Mouse (Mus musculus): Measurements from ENCODE around the gene Pfdn6. TPM values are rescaled to one million over a fixed set of nuclear protein-coding genes. Genes with fewer than 3 reads are reported as not detected.
"Not testable (repeated sequence)": the region's sequence is repeated elsewhere in the genome, so short reads cannot be mapped to it uniquely, and the experiment has no call there.

Gene Pfdn6
- polyA plus RNA-seq, 1 experiment from 2014 or later, result 171 TPM

GRCm38 (mm10) chr17:33892429-33892828 is 47.7 kb downstream of the Pfdn6 start:
- WGBS, result 23% methylated on average over 7 of the region's 7 CpGs
- no peak overlapping the region for H3K4me3 ChIP-seq
- H3K4me2 ChIP-seq (replicated peaks), result no peak overlapping the region
- no peak overlapping the region for H3K9ac ChIP-seq
- H3K27ac ChIP-seq, result no peak overlapping the region
- H3K4me1 ChIP-seq, result peaks cover 22% of the 10 kb centered on the region
- no peaks in the 10 kb centered on the region for H3K27me3 ChIP-seq
- no peaks in the 10 kb centered on the region for H3K9me3 ChIP-seq
- no peaks in the 10 kb centered on the region for H3K36me3 ChIP-seq
- no peak for ATAC-seq (ENCODE audit: low FRiP score, low read depth)

- H3K4me1 ChIP-seq, result peaks cover 22% of the 10 kb centered on the region
- H3K27ac ChIP-seq; H3K4me3 ChIP-seq; H3K9ac ChIP-seq; ATAC-seq (ENCODE audit: low FRiP score, low read depth); H3K27me3 ChIP-seq; H3K4me2 ChIP-seq (replicated peaks); H3K9me3 ChIP-seq; H3K36me3 ChIP-seq: not testable (repeated sequence)
- 68% methylated on average over 6 of the region's 6 CpGs for WGBS
Measured at GRCm38 (mm10) chr17:33891892-33892291, 48.3 kb downstream of the Pfdn6 start.

- Histone ChIP-seq H3K27me3 (no peaks in the 10 kb centered on the region), H3K4me1 (peaks cover 22% of the 10 kb centered on the region), H3K9ac (no peak overlapping the region), H3K27ac (no peak overlapping the region), H3K9me3 (no peaks in the 10 kb centered on the region), H3K36me3 (peaks cover 4% of the 10 kb centered on the region), H3K4me2 (replicated peaks) (no peak overlapping the region), H3K4me3 (no peak overlapping the region)
- 66% methylated on average over 2 of the region's 2 CpGs for WGBS
- no peak for ATAC-seq (ENCODE audit: low FRiP score, low read depth)
Measured at GRCm38 (mm10) chr17:33891357-33891756, 48.8 kb downstream of the Pfdn6 start.

- Histone ChIP-seq H3K9me3 (no peaks in the 10 kb centered on the region), H3K36me3 (peaks cover 12% of the 10 kb centered on the region), H3K4me2 (replicated peaks) (peak within 1 kb of the TSS; percentile 72), H3K4me1 (peaks cover 22% of the 10 kb centered on the region), H3K9ac (peak within 1 kb of the TSS; percentile 77), H3K27ac (no peak within 1 kb of the TSS), H3K27me3 (no peaks in the 10 kb centered on the region), H3K4me3 (peak within 1 kb of the TSS; percentile 64)
- ATAC-seq (ENCODE audit: low FRiP score, low read depth), result peak; percentile 100
- under 1% methylated on average over 49 of the region's 49 CpGs for WGBS
Measured at GRCm38 (mm10) chr17:33890533-33891059, 49.5 kb downstream of the Pfdn6 start, which contains the start of gene Kifc1. Gene Kifc1, minus strand, starts transcription at chr17:33890661.

GRCm38 (mm10) chr17:33889941-33890532 is 50.1 kb downstream of the Pfdn6 start:
- H3K27me3 ChIP-seq, H3K27ac ChIP-seq, H3K9me3 ChIP-seq: not testable (repeated sequence)
- under 1% methylated on average over 40 of the region's 44 CpGs for WGBS
- Histone ChIP-seq H3K4me2 (replicated peaks) (peak overlapping the region; percentile 72), H3K4me3 (peak overlapping the region; percentile 64), H3K36me3 (peaks cover 15% of the 10 kb centered on the region), H3K9ac (peak overlapping the region; percentile 77), H3K4me1 (peaks cover 22% of the 10 kb centered on the region)
- ATAC-seq (ENCODE audit: low FRiP score, low read depth), result peak; percentile 13

Other genes starting within 250 kb of the Pfdn6 start
- 49.3 and 50.9 TPM in 2 replicates for gene March2, start 221.7 kb downstream of the Pfdn6 start, polyA plus RNA-seq (2015; fragmentation: Nextera tagmentation; extraction: Ambion mirVana)
- 325 and 332 TPM in 2 replicates for gene Rab11b, start 179.8 kb downstream of the Pfdn6 start, polyA plus RNA-seq (2015; fragmentation: Nextera tagmentation; extraction: Ambion mirVana)
- gene Angptl4, start 158.5 kb downstream of the Pfdn6 start, polyA plus RNA-seq (2015; fragmentation: Nextera tagmentation; extraction: Ambion mirVana), result 53.8 and 55.9 TPM in 2 replicates
- 27.6 and 29.1 TPM in 2 replicates for gene Kank3, start 129.8 kb downstream of the Pfdn6 start, polyA plus RNA-seq (2015; fragmentation: Nextera tagmentation; extraction: Ambion mirVana)
- gene Rps28, start 115.8 kb downstream of the Pfdn6 start, polyA plus RNA-seq (2015; fragmentation: Nextera tagmentation; extraction: Ambion mirVana), result 962 and 978 TPM in 2 replicates
- 454 and 498 TPM in 2 replicates for gene Ndufa7, start 115.8 kb downstream of the Pfdn6 start, polyA plus RNA-seq (2015; fragmentation: Nextera tagmentation; extraction: Ambion mirVana)
- gene Cd320, start 97.3 kb downstream of the Pfdn6 start, polyA plus RNA-seq (2015; fragmentation: Nextera tagmentation; extraction: Ambion mirVana), result 67.0 and 69.7 TPM in 2 replicates
- not detected in 2 replicates for gene Gm7029, start 66.5 kb downstream of the Pfdn6 start, polyA plus RNA-seq (2015; fragmentation: Nextera tagmentation; extraction: Ambion mirVana)
- 8.1 and 10.0 TPM in 2 replicates for gene Kifc1, start 49.7 kb downstream of the Pfdn6 start, polyA plus RNA-seq (2015; fragmentation: Nextera tagmentation; extraction: Ambion mirVana)
- gene Platr17, start 35.2 kb downstream of the Pfdn6 start, polyA plus RNA-seq (2015; fragmentation: Nextera tagmentation; extraction: Ambion mirVana), result 0.27 and 0.55 TPM in 2 replicates
- gene Daxx, start 30.9 kb downstream of the Pfdn6 start, polyA plus RNA-seq (2015; fragmentation: Nextera tagmentation; extraction: Ambion mirVana), result 59.6 and 65.4 TPM in 2 replicates
- 27.4 and 28.4 TPM in 2 replicates for gene Tapbp, start 24.4 kb downstream of the Pfdn6 start, polyA plus RNA-seq (2015; fragmentation: Nextera tagmentation; extraction: Ambion mirVana)
- 16.3 and 16.6 TPM in 2 replicates for gene Zbtb22, start 24.4 kb downstream of the Pfdn6 start, polyA plus RNA-seq (2015; fragmentation: Nextera tagmentation; extraction: Ambion mirVana)
- gene Rgl2, start 10.8 kb downstream of the Pfdn6 start, polyA plus RNA-seq (2015; fragmentation: Nextera tagmentation; extraction: Ambion mirVana), result 54.2 and 59.2 TPM in 2 replicates
- gene Wdr46, start 317 bp upstream of the Pfdn6 start, polyA plus RNA-seq (2015; fragmentation: Nextera tagmentation; extraction: Ambion mirVana), result 35.4 and 37.0 TPM in 2 replicates
- gene B3galt4, start 11.1 kb upstream of the Pfdn6 start, polyA plus RNA-seq (2015; fragmentation: Nextera tagmentation; extraction: Ambion mirVana), result 8.0 and 9.2 TPM in 2 replicates
- 46.8 and 49.4 TPM in 2 replicates for gene Vps52, start 15.5 kb upstream of the Pfdn6 start, polyA plus RNA-seq (2015; fragmentation: Nextera tagmentation; extraction: Ambion mirVana)
- gene Rps18, start 15.7 kb upstream of the Pfdn6 start, polyA plus RNA-seq (2015; fragmentation: Nextera tagmentation; extraction: Ambion mirVana), result 1,649 and 1,723 TPM in 2 replicates
- gene H2-K1, start 60.0 kb upstream of the Pfdn6 start, polyA plus RNA-seq (2015; fragmentation: Nextera tagmentation; extraction: Ambion mirVana), result 7.3 and 12.2 TPM in 2 replicates
- 19.1 and 19.8 TPM in 2 replicates for gene Ring1, start 84.3 kb upstream of the Pfdn6 start, polyA plus RNA-seq (2015; fragmentation: Nextera tagmentation; extraction: Ambion mirVana)
- gene H2-Ke6, start 87.7 kb upstream of the Pfdn6 start, polyA plus RNA-seq (2015; fragmentation: Nextera tagmentation; extraction: Ambion mirVana), result 50.0 and 59.4 TPM in 2 replicates
- gene Slc39a7, start 91.3 kb upstream of the Pfdn6 start, polyA plus RNA-seq (2015; fragmentation: Nextera tagmentation; extraction: Ambion mirVana), result 237 and 244 TPM in 2 replicates
- 56.1 and 59.1 TPM in 2 replicates for gene Rxrb, start 91.5 kb upstream of the Pfdn6 start, polyA plus RNA-seq (2015; fragmentation: Nextera tagmentation; extraction: Ambion mirVana)
- 46.3 and 56.6 TPM in 2 replicates for gene Col11a2, start 99.1 kb upstream of the Pfdn6 start, polyA plus RNA-seq (2015; fragmentation: Nextera tagmentation; extraction: Ambion mirVana)
- 0.55 and 0.65 TPM in 2 replicates for gene H2-Oa, start 152.0 kb upstream of the Pfdn6 start, polyA plus RNA-seq (2015; fragmentation: Nextera tagmentation; extraction: Ambion mirVana)
- gene H2-DMa, start 179.2 kb upstream of the Pfdn6 start, polyA plus RNA-seq (2015; fragmentation: Nextera tagmentation; extraction: Ambion mirVana), result 14.2 and 15.6 TPM in 2 replicates
- 132 and 133 TPM in 2 replicates for gene Brd2, start 182.3 kb upstream of the Pfdn6 start, polyA plus RNA-seq (2015; fragmentation: Nextera tagmentation; extraction: Ambion mirVana)
- gene H2-DMb2, start 203.0 kb upstream of the Pfdn6 start, polyA plus RNA-seq (2015; fragmentation: Nextera tagmentation; extraction: Ambion mirVana), result 0.15 and 0.38 TPM in 2 replicates
- 1.5 and 1.7 TPM in 2 replicates for gene H2-DMb1, start 212.7 kb upstream of the Pfdn6 start, polyA plus RNA-seq (2015; fragmentation: Nextera tagmentation; extraction: Ambion mirVana)
- gene Tap1, start 247.2 kb upstream of the Pfdn6 start, polyA plus RNA-seq (2015; fragmentation: Nextera tagmentation; extraction: Ambion mirVana), result 8.0 and 8.4 TPM in 2 replicates
- 2.7 and 3.6 TPM in 2 replicates for gene Psmb9, start 247.4 kb upstream of the Pfdn6 start, polyA plus RNA-seq (2015; fragmentation: Nextera tagmentation; extraction: Ambion mirVana)